Mouse (Mus musculus): Measurements from ENCODE around the gene Gipc2.

GRCm38 (mm10) chr3:152172322-152172935, 6.4 kb upstream of the Gipc2 start:
- TF ChIP-seq CTCF (IDR thresholded peaks at IDR 0.05; ENCODE audit: extremely low read depth, insufficient read depth, insufficient read length, insufficient replicate concordance): no peak
- no peak for TF ChIP-seq POLR2A (IDR thresholded peaks at IDR 0.05; ENCODE audit: low read depth, low read length)

All from spleen, adult 2 months (tissue).